Mouse (Mus musculus): Measurements from ENCODE around the gene Slain1.

GRCm38 (mm10) chr14:103729760-103730367 is 79.8 kb downstream of the Slain1 start:
- TF ChIP-seq CTCF (IDR thresholded peaks at IDR 0.05; ENCODE audit: borderline replicate concordance, insufficient read depth, low read depth, low read length) (no peak), POLR2A (IDR thresholded peaks at IDR 0.05; ENCODE audit: borderline replicate concordance, insufficient read depth, low read length) (no peak)
